23 mouse cellular contexts compared by ENCODE assay signal in genomic region chr13:16529036-16529435, GRCm38 (mm10).
DNase-seq lines count a peak whose midpoint lies in the region; TF ChIP-seq lines count a peak whose summit lies in the region.
"Had no signal": no experiment of that assay in that cellular context is flagged by ENCODE, and none has a peak within 500 bp of the region (broad histone marks: within the 10 kb centered on the region; RNA-seq: fewer than 3 reads in every experiment).

No protein-coding gene starts in this region.

- no peak overlapping the region for H3K4me3 ChIP-seq in layer of hippocampus, adult 2 months
- H3K4me3 ChIP-seq: embryonic facial prominence, embryonic 12.5 days; embryonic facial prominence, embryonic 15.5 days; heart, adult 2 months; heart, embryonic 10.5 days; heart, embryonic 13.5 days had no signal

- intact Hi-C loops in left cerebral cortex, postnatal 10 days (cut with DNase I), result no loop called here

- DNase-seq in layer of hippocampus, adult 2 months (ENCODE audit: low spot score in 2 of 2), result peak; percentile 17 to 54
- no peak for DNase-seq in layer of hippocampus, adult 11-12 months (ENCODE audit: low spot score)
- DNase-seq in left cerebral cortex, adult 9 months (ENCODE audit: low spot score in 2 of 2), result peak; percentile 17 to 27
- no peak for DNase-seq in left cerebral cortex, postnatal 10 days (ENCODE audit: extremely low spot score in 1 of 2, low spot score in 2 of 2)
- peak; percentile 28 for DNase-seq in telencephalon, adult 2 months (ENCODE audit: low read depth, low spot score)
- no peak for DNase-seq in cerebellum, postnatal 14 days
- DNase-seq: adrenal gland, adult 2 months; adrenal gland, postnatal 25 days; cerebellum, adult 18-20 months; cerebellum, adult 9-10 months; cerebellum, postnatal 25 days; forebrain, postnatal 0 days; gastrocnemius, postnatal 10 days; gastrocnemius, postnatal 36 days; heart, adult 2 months; heart, postnatal 14 days; heart, postnatal 4 days had no signal

- H3K27ac ChIP-seq in layer of hippocampus, adult 2 months, result no peak overlapping the region
- H3K27ac ChIP-seq: embryonic facial prominence, embryonic 12.5 days; embryonic facial prominence, embryonic 15.5 days; heart, adult 2 months; heart, embryonic 10.5 days; heart, embryonic 13.5 days; hindbrain, embryonic 14.5 days; hindbrain, postnatal 0 days had no signal

- no peak for TF ChIP-seq CTCF in layer of hippocampus, adult 2 months (conservative IDR thresholded peaks at IDR 0.05)

Comparison
In these comparisons a context has a peak if more than half of its experiments do, and no peak if none do; other contexts are left out.
1. DNase-seq: peak in layer of hippocampus, adult 2 months (2 of 2), left cerebral cortex, adult 9 months (2 of 2) and telencephalon, adult 2 months (single experiment); none in layer of hippocampus, adult 11-12 months (single experiment), left cerebral cortex, postnatal 10 days (0 of 2) and cerebellum, postnatal 14 days (0 of 2).